Mouse (Mus musculus) brain, embryonic 14.5 days (tissue): ENCODE data around the gene Ccdc80. TPM values are rescaled to one million over a fixed set of nuclear protein-coding genes. Genes with fewer than 3 reads are reported as not detected.

ENCODE experiments used
- DNase-seq: peaks from one replicate; pipeline ENCODE4 v3.0.0-alpha.2; 2011; ENCODE audit warnings: low read depth
- CTCF ChIP-seq: fragments of 200-500 bp; IDR thresholded peaks from 2 replicates; pipeline ENCODE4 v1.5.1; 2012; ENCODE audit warnings: inconsistent platforms, mild to moderate bottlenecking, moderate library complexity, borderline replicate concordance; ENCODE audit not compliant: insufficient read depth, insufficient read length; ENCODE audit errors: extremely low read depth
- POLR2A ChIP-seq: fragments of 200-500 bp; IDR thresholded peaks from 2 replicates; pipeline ENCODE4 v1.6.1; 2012; ENCODE audit warnings: mild to moderate bottlenecking, inconsistent platforms, borderline replicate concordance; ENCODE audit not compliant: poor library complexity, insufficient read depth, insufficient read length, severe bottlenecking; ENCODE audit errors: extremely low read depth
- polyA plus RNA-seq: library from polyadenylated mRNA; depleted of rRNA; stranded (reverse); fragments of >200 nt; gene quantifications from 2 replicates; pipeline ENCODE4 v1.2.3, GENCODE M21; 2012; rRNA removed

Gene Ccdc80
- polyA plus RNA-seq, 1 experiment, result 6.7 TPM

GRCm38 (mm10) chr16:45124230-45125203 is 31.3 kb downstream of the Ccdc80 start:
- DNase-seq, result no peak
- TF ChIP-seq CTCF (no peak), POLR2A (no peak)

- TF ChIP-seq CTCF (no peak), POLR2A (no peak)
- no peak for DNase-seq
Observed at GRCm38 (mm10) chr16:45127936-45128710, 34.9 kb downstream of the Ccdc80 start.

GRCm38 (mm10) chr16:45141711-45142110 is 48.5 kb downstream of the Ccdc80 start:
- TF ChIP-seq POLR2A (no peak), CTCF (no peak)
- DNase-seq, result no peak

- no peak for DNase-seq
- no peak for TF ChIP-seq POLR2A
- no peak for TF ChIP-seq CTCF
Observed at GRCm38 (mm10) chr16:45142565-45142964, 49.4 kb downstream of the Ccdc80 start.

- TF ChIP-seq POLR2A, result no peak
- no peak for TF ChIP-seq CTCF
- no peak for DNase-seq
Observed at GRCm38 (mm10) chr16:45145119-45145518, 51.9 kb downstream of the Ccdc80 start.

GRCm38 (mm10) chr16:45148488-45149082 is 55.4 kb downstream of the Ccdc80 start:
- TF ChIP-seq POLR2A (no peak), CTCF (no peak)
- DNase-seq, result no peak

GRCm38 (mm10) chr16:45154741-45155250 is 61.6 kb downstream of the Ccdc80 start:
- DNase-seq, result no peak
- TF ChIP-seq POLR2A (no peak), CTCF (no peak)

GRCm38 (mm10) chr16:45158136-45158521 is 64.9 kb downstream of the Ccdc80 start:
- no peak for TF ChIP-seq POLR2A
- TF ChIP-seq CTCF, result no peak
- peak; percentile 87 for DNase-seq

GRCm38 (mm10) chr16:45158522-45159388 is 65.6 kb downstream of the Ccdc80 start, which contains the start of the genes Slc35a5 and Atg3:
Slc35a5 (minus strand) TSS chr16:45158706.
Atg3 (plus strand) TSS chr16:45158785.
- TF ChIP-seq POLR2A, result peak; percentile 51; the same call in 1 of the 2 replicates
- no peak for TF ChIP-seq CTCF
- DNase-seq, result peak; percentile 99

- TF ChIP-seq CTCF (no peak), POLR2A (no peak)
- no peak for DNase-seq
Observed at GRCm38 (mm10) chr16:45159389-45159716, 66.2 kb downstream of the Ccdc80 start.

Other genes with a start within 250 kb of the Ccdc80 start
- gene Cd200r2, start 226.3 kb upstream of the Ccdc80 start, polyA plus RNA-seq, result not detected in 2 replicates
- 0.08 TPM in 1 of 2 replicates, not detected in the other for gene Cd200r3, start 149.7 kb upstream of the Ccdc80 start, polyA plus RNA-seq
- gene Slc35a5, start 65.3 kb downstream of the Ccdc80 start, polyA plus RNA-seq, result 21.5 and 25.6 TPM in 2 replicates
- 29.4 and 30.5 TPM in 2 replicates for gene Atg3, start 65.4 kb downstream of the Ccdc80 start, polyA plus RNA-seq
- gene Btla, start 130.9 kb downstream of the Ccdc80 start, polyA plus RNA-seq, result 0.16 and 0.26 TPM in 2 replicates